Mouse (Mus musculus) cerebellum, postnatal 25 days (tissue): ENCODE measurements around the gene Rps18.
"Not testable (repeated sequence)": the region's sequence is repeated elsewhere in the genome, so short reads cannot be mapped to it uniquely, and the experiment has no call there.

Experiments used
- DNase-seq, 2 experiments: peaks; one replicate each; pipeline ENCODE4 v3.0.0; 2021; ENCODE audit warnings: mixed read lengths in 2 of 2

Rps18 gene

DNA sequence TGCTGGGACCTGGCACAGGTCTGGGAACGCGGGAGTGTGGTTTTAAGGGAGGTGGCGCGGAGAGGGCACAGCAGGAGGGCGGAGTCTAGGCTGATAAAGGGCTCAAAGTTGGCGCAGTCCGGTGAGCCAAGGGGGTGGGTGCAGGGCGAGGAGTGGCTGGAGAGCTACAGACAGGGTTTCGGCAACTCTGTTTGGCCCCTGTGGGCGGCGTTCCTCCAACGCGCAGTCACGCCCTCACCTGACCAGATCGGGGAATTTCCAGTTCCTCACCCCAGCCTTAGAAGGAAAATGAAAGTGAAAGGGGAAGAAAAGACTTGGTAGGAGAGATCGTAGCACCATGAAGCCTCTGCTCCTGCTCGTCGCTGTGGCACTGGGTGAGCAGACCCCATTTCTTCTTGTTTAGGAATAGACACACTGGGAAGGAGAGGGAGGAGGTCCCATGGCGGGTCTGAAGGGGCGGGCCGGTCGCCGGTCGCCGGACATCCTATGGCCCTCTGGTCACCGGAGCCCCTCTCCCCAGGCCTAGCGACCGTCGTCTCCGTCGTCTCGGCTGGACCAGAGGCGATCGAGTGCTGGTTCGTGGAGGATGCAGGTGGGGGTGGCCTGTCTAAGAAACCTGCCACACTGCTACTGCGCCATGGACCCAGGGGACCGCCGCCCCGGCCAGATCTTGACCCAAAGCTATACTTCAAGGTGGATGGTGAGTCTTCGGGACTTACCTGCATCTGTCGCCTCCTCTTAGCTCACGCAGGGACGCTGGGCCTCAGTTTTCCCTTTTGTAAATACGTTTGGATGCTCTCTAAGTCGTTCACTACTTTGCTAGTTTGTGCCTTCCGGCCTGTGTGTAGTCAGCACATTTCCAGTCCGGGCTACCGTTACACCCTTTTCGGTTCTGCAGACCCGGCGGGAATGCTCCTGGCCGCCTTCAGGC is 36.2 kb downstream of the Rps18 start:
- peak; percentile 59 to 76 for DNase-seq

DNA sequence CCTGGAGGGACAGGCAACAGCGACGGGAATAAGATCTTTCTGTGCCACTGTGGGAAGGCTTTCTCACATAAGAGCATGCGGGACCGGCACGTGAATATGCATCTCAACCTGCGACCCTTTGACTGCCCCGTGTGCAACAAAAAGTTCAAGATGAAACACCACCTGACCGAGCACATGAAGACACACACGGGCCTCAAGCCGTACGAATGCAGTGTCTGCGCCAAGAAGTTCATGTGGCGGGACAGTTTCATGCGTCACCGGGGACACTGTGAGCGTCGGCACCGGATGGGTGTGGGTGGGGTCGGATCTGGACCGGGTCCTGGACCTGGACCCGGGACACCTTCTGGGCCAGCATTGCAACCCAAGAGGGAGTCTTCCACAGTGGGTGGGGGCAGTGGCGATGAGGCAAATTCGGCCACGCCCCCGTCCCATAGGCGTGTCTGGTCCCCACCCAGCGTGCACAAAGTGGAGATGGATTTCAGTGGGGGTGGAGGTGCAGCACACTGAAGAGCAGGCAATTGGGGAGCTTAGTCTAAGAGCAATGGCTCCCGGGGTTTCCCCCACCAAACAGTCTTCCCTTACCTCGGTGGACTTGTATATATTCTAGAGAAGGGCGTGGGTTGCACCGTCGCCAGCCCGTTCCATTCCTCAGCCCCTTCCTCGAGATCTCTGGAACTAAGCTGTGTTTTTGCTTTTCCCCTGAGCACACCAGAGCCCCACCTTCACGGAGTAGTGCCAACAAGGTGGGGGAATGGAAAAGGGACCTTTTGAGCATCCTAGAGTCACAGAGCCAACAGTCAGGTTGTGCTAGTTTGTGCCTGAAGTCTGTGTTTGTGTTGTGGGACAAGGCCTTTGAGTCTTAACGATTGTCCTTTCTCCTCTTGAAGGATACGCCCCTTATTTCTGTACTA is 37.3 kb downstream of the Rps18 start:
- peak in 1 of 2 experiments; percentile 12 for DNase-seq

GRCm38 (mm10) chr17:33917656-33918292 is 38.0 kb downstream of the Rps18 start:
- DNase-seq, result no peak

GRCm38 (mm10) chr17:33916847-33917655 is 38.8 kb downstream of the Rps18 start:
- DNase-seq, result peak in 1 of 2 experiments; percentile 17

DNA sequence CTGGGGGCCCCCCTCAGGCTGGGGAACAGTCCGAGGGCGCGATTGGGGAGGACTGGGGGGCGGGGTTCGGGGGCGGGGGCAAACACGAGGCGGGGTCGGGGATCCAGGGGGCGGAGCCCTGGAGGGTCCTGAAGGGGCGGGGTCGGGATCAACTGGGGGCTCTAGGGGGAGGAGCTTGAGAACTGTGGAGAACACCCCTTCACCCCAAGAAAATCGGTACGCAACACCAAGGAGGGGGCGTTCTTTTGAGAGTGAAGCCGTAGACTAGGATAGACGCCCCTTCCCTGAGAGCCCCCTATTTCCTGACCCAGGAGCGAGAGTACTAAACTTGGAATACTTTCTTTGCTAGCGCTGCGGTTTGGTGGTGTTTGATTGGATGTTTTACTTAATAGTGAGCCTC is 39.5 kb downstream of the Rps18 start:
- DNase-seq, result peak in 1 of 2 experiments; percentile 15

DNA sequence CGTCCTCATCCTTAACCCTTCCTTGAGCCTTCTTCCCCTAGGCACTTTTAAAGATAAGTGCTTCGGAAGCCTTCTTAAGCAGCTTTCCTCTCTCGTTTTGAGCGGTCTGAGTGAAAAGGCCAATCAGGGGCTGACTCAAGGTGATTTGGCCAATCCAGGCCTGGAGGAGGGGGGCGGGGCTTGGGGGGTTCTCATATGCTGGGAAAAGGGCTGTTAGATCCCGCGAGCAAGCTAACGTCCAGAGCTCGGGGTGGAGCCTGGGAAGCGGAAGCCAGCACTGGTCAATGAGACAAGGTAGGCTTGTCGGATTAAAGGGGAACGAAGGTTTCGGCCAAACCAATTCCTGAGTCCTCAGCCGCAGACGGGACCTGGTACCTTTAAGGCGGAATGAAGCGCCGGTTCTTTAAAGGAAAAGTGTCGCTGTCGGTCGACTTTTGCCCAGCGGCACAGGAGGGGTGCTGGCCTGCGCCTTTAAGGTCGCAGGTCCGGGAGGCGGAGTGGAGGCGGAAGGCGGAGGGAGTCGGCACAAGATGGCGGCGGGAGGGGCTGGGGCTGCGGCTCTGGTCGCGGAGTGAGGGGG is 40.0 kb downstream of the Rps18 start, which contains the start of the genes Tapbp and Zbtb22:
Gene Tapbp, plus strand, starts transcription at position 229 of the 580 bp plus-strand sequence.
Gene Zbtb22, plus strand, starts transcription at position 234 of the 580 bp plus-strand sequence.
- DNase-seq, result peak; percentile 98

GRCm38 (mm10) chr17:33914969-33915391 is 40.8 kb downstream of the Rps18 start:
- no peak for DNase-seq

GRCm38 (mm10) chr17:33913905-33914304 is 41.9 kb downstream of the Rps18 start:
- DNase-seq, result no peak

- DNase-seq, result no peak
These were observed 42.5 kb downstream of the Rps18 start for GRCm38 (mm10) chr17:33913264-33913663.

- DNase-seq, result no peak
These were observed 43.9 kb downstream of the Rps18 start for GRCm38 (mm10) chr17:33911813-33912414.

- DNase-seq, result no peak
These were observed 44.6 kb downstream of the Rps18 start for GRCm38 (mm10) chr17:33911052-33911812.

- no peak for DNase-seq
These were observed 45.3 kb downstream of the Rps18 start for GRCm38 (mm10) chr17:33910346-33911051.

DNA sequence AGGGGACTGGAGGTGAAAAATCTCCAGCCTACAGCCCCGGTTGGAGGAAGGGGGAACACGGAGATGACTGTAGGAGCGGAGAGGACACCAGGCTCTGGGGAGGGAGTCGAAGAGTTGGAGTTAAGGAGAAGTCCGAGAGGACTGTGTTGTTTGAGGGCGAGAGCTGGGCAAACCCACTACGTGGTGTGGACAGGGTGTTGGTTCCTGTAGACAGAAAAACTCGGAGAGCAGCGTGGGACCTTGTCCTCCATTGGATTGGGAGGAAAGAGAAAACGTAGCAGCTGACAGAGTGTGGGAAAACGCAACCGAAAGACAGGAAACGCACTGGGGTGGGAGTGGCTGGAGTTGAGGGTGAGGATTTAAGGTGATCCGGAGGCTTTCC is 45.9 kb downstream of the Rps18 start:
- DNase-seq, result no peak

- DNase-seq, result peak; percentile 98 to 99
These were observed 46.5 kb downstream of the Rps18 start, which contains the start of gene Daxx for GRCm38 (mm10) chr17:33909077-33909868. TSS of gene Daxx (plus strand) at chr17:33909414.

DNA sequence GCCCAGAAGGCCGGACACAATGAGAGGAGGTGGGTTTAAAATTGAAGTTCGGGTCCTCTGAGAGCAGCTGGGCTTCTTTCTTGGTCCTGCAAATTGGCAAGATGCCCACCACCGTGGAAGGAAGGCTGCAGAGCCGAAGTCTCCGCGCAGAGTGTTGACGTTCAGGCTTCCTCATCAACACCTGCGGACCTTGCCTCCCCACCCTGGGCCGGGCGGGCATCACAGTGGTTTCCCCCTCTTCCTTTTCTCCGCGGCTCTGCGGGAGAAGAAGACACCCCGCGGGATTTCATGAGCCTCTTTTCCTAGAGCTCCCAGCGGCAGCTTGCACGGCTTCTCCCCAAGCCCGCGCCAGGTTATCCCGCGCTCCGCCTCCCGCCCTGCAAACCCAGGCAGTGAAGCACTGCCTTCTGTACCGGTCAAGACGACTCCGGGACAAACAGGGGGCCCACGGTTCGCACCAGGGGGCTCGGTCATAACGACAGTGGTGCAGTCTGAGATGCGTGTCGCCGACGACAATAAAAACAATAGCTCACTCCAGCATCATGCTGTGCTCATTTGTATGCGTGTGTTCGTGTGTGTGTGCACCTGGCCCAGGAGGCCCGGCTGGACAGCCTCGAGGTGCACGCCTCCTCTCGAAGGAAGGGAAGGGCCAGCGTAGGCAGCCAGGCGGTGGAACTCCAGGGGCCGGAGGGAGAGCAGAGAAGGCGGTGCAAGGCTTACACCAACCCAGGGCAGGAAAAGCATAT is 47.3 kb downstream of the Rps18 start:
- peak; percentile 73 to 76 for DNase-seq

DNA sequence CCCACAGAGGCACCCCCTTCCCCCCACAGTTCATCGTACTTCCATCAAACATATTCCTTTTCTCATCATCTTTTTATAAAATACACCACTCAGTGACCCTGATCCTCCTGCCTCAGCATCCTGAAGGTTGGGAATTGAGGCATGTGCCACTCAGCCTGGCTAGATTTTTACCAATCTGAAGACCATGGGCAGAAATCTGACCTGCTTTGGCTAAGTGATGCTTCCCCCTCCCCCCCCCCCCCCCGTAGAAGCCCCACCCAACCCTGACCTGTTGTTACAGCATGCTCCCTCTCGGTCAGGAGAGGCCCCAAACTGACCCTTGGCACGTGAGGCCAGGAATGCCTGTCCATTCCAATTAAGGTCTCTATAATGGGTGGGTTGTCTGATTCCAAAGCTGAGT is 51.0 kb downstream of the Rps18 start, which contains the start of gene Platr17:
Gene Platr17, plus strand, starts transcription at position 301 of the 400 bp plus-strand sequence.
- DNase-seq, result not testable (repeated sequence)

DNA sequence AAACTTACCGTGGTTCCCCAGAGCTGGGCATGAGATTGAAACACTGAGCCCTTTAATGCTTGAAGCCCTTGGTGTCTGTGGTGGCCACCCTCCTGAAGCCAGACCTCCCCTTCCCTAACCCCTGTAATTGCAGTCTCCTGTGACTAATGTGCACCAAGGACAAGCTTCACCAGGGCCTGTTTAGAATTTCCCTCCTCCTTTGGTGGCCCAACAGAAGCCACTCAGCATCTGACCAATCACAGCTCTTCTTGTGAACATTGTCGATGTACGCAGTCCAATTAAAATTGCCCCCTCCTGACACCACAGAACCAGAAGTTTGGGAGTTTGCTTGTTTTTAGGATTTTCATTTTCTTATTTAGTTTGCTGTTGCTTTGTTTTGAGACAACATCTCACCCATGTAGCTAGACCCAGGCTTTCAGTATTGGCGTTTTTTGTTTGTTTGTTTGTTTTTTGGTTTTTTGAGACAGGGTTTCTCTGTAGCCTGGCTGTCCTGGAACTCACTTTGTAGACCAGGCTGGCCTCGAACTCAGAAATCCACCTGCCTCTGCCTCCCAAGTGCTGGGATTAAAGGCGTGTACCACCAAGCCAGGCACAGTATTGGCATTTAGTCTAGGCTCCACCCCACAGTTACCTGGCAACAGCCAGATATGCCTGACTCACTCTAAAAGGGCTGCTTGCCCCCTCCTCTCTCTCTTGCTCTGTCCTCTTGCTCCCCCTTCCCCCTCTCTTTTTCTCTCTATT is 51.7 kb downstream of the Rps18 start:
- DNase-seq, result not testable (repeated sequence)
